Mouse (Mus musculus) stomach, postnatal 0 days (tissue): Measurements from ENCODE around the gene Gm47985. TPM values are rescaled to one million over a fixed set of nuclear protein-coding genes. Genes with fewer than 3 reads are reported as not detected.
"Not testable (repeated sequence)": the region's sequence is repeated elsewhere in the genome, so short reads cannot be mapped to it uniquely, and the experiment has no call there.

ENCODE experiments used
- ATAC-seq: fragments of 200-750 bp; cut with Nextera tagmentation; 2 replicates; pipeline ENCODE4 v1.8.0; 2017; ENCODE audit not compliant: low FRiP score, low TSS enrichment
- DNase-seq: peaks from one replicate; pipeline ENCODE4 v3.0.0-alpha.2; 2016; ENCODE audit warnings: low spot score
- H3K27ac ChIP-seq: fragments of 300-500 bp; sonication (generic); replicated peaks from 2 replicates; pipeline ENCODE4 v1.5.1; 2014; ENCODE audit warnings: mild to moderate bottlenecking, control low read depth
- H3K27me3 ChIP-seq: fragments of 300-500 bp; sonication (generic); 2 replicates; pipeline ENCODE4 v1.6.1; 2014; ENCODE audit warnings: low read length; ENCODE audit not compliant: control insufficient read depth, insufficient read depth
- H3K36me3 ChIP-seq: fragments of 300-500 bp; sonication (generic); 2 replicates; pipeline ENCODE4 v1.6.1; 2014; ENCODE audit warnings: low read length, mixed read lengths; ENCODE audit not compliant: control insufficient read depth, insufficient read depth
- H3K4me1 ChIP-seq: fragments of 300-500 bp; sonication (generic); replicated peaks from 2 replicates; pipeline ENCODE4 v1.6.1; 2014; ENCODE audit warnings: antibody characterized with exemption; ENCODE audit not compliant: control insufficient read depth, insufficient read depth
- H3K4me2 ChIP-seq: fragments of 300-500 bp; sonication (generic); replicated peaks from 2 replicates; pipeline ENCODE4 v1.6.1; 2014; ENCODE audit warnings: low read depth, mild to moderate bottlenecking, control low read depth, moderate library complexity
- H3K4me3 ChIP-seq: fragments of 300-500 bp; sonication (generic); 2 replicates; pipeline ENCODE4 v1.5.1; 2014; ENCODE audit warnings: low read depth, low read length, control low read depth
- H3K9ac ChIP-seq: fragments of 300-500 bp; sonication (generic); 2 replicates; pipeline ENCODE4 v1.6.1; 2014; ENCODE audit warnings: mild to moderate bottlenecking, low read length, control low read depth, mixed read lengths
- H3K9me3 ChIP-seq: fragments of 300-500 bp; sonication (generic); 2 replicates; pipeline ENCODE4 v1.6.1; 2016; ENCODE audit warnings: low read length; ENCODE audit not compliant: control insufficient read depth
- CTCF ChIP-seq: IDR thresholded peaks from 2 replicates; pipeline ENCODE4 v1.5.1; 2016; ENCODE audit warnings: antibody characterized with exemption, low read depth, mild to moderate bottlenecking, moderate library complexity
- EP300 ChIP-seq: optimal IDR thresholded peaks from 2 replicates; pipeline ENCODE3; 2016; ENCODE audit warnings: antibody characterized with exemption
- WGBS: fragments of 180-500 bp; shearing (Covaris S2); extraction: QIAGEN DNeasy Blood & Tissue Kit; methylation state at CpG from one replicate; pipeline ENCODE4 v1.1.7; 2014; 5-methylcytosine and 5-hydroxymethylcytosine counted together
- polyA plus RNA-seq: library from polyadenylated mRNA; unstranded; fragments of >200 nt; fragmentation: Nextera tagmentation; extraction: Ambion mirVana; gene quantifications from 2 replicates; pipeline ENCODE4 v1.2.1, GENCODE M21; 2015

Gene Gm47985
- polyA plus RNA-seq, 1 experiment from 2014 or later, result not detected

DNA sequence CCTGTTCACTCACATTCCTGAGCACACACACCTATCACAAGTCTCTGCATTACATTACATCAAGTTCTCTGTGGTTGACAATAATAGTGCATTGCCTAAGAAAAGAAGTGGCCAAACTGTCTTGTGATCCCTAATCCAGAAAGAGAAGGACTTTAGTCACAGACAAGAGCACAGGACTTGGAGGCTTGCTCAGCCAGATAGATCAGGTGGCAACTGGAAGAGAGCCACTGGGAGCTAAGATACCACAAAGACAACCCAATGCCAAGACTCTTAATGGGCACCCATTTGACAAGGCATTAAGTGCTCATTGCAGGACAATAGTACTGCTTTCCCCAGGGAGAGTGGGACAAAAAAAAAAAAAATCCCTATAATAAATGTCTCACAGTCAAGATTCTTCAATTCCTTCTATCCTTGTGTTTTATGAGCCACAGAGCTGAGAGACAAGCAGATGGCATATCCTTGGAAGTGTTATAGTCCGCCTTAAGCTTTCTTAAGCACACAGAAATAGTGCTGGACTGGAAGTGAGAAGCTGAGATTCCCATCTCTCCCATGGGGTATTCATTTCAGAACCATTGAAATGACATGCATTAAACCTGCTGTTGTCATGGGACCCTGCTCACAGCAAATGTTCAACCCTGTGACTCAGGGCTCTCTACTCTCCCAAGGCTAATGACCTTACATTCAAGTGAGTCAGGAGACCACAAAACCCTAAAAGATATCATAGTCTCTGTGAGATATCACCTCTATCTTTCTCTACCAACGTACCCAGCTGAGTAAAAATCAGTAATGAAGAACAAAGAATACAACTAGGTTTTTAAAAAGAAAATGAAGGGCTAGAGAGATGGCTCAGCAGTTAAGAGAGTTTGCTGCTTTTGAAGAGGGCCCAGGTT is 10.5 kb upstream of the Gm47985 start:
- ATAC-seq (no peak), DNase-seq (no peak)
- H3K36me3 ChIP-seq, result no peaks in the 10 kb centered on the region
- TF ChIP-seq EP300 (no peak), CTCF (no peak)
- H3K27ac ChIP-seq, result no peak overlapping the region
- H3K27me3 ChIP-seq, result no peaks in the 10 kb centered on the region
- no peak overlapping the region for H3K4me3 ChIP-seq
- H3K9me3 ChIP-seq, result no peaks in the 10 kb centered on the region
- no peak overlapping the region for H3K9ac ChIP-seq
- WGBS, result 81% methylated on average over 2 of the region's 2 CpGs
- H3K4me2 ChIP-seq, result no peak overlapping the region
- 0 out of 2 replicates have a peak, but pooled peaks cover 3% of the 10 kb centered on the region for H3K4me1 ChIP-seq

DNA sequence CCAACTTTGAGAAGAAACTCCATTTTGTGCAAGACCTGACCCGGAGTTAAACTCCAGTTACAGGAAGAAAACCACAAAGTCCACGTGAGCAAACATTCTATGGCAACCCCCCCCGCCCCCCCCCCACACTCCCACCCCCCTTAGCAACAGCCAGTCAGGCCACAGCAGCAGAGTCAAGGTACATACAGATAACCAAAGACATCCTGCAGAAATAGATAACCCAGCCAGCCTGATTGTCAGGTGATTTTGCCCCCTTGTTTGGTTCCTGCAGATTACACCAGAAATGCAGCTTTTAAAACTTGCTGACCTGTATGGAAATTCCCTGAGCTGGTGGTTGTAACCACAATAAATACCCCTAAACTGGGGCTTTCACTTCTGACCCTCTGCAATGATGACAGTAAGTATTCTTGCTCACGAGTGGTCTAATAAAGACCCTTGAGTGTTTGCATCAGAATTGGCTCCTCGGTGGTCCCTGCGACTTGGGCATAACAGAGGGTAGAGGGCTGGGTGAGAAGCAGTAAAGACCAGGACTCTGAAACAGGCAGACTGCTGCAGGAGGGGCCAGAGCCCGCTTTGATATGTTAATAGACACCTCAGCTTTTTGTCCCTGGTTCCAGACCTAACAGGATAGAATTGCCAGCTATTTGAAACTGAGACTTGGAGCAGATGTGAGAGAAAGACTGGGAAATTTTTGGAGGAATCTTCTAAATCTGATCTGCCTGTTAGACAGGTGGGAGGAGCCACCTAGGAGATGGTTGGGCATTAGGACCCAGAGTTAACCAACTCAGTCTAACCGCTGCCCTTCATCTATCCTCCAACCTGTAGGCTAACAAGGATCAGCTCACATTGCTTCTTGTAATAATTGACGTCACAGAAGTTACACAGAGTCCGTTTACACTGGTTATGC is 5.1 kb upstream of the Gm47985 start:
- Histone ChIP-seq H3K4me2 (peak overlapping the region; percentile 20; the same call in 1 of the 2 replicates), H3K9me3 (no peaks in the 10 kb centered on the region), H3K4me1 (no peaks in the 10 kb centered on the region), H3K36me3 (no peaks in the 10 kb centered on the region), H3K9ac (no peak overlapping the region), H3K4me3 (no peak overlapping the region), H3K27me3 (no peaks in the 10 kb centered on the region), H3K27ac (no peak overlapping the region)
- TF ChIP-seq EP300, result no peak
- no peak for TF ChIP-seq CTCF
- WGBS, result 17% methylated on average over 9 of the region's 10 CpGs
- DNase-seq, result peak; percentile 44
- peak; percentile 98 for ATAC-seq

DNA sequence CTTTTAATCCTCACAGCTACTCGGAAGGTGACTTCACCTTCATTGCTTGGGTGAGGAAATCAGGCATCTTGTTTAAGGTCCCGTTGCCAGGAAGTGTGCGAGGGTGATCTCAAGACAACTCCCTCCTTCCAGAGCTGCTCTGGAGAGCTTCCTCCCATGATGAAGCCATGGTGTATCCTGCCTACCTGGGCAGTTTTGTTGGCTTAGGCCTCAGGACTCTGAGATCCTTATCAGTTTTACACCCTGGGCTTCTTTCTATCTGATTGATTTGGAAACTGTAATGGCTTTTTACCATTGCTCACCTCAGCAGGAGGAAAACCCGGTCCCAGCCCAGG is 4.4 kb upstream of the Gm47985 start:
- no peak overlapping the region for H3K4me3 ChIP-seq
- no peak overlapping the region for H3K27ac ChIP-seq
- H3K4me1 ChIP-seq, result no peaks in the 10 kb centered on the region
- no peak for TF ChIP-seq CTCF
- no peak for TF ChIP-seq EP300
- H3K4me2 ChIP-seq, result peak overlapping the region; percentile 20
- 10% methylated on average over 4 of the region's 4 CpGs for WGBS
- H3K36me3 ChIP-seq, result no peaks in the 10 kb centered on the region
- H3K9ac ChIP-seq, result no peak overlapping the region
- ATAC-seq (no peak), DNase-seq (no peak)
- no peaks in the 10 kb centered on the region for H3K27me3 ChIP-seq
- H3K9me3 ChIP-seq, result no peaks in the 10 kb centered on the region

DNA sequence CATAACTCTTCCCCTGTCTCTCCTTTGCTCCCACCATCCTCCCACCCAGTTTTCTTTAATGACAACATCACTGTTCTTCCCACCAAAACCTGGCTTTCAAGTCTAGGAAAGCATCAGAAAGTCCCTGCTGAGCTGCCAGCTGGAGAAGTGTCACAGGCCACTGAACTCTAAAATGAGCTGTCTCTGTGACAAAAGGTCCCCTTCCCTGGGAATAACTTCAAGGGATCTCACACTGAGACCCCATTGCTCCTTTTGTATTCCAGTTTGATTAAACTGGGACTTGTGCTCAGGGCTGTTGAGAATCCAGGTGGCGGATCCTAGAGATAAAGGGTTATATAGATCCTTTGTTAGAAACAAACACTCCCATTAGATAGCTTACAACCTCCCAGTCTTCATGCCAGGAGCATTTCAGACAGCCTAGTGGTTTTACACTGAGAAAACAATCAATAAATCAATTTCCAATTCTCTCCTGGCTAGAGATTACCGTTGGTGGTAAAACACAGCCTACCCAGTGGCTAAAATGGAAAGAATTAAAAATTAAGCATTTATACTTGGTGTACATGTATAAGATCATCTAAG is 3.7 kb upstream of the Gm47985 start:
- no peaks in the 10 kb centered on the region for H3K9me3 ChIP-seq
- H3K4me2 ChIP-seq, result no peak overlapping the region
- H3K27ac ChIP-seq, result no peak overlapping the region
- no peak overlapping the region for H3K4me3 ChIP-seq
- TF ChIP-seq EP300 (no peak), CTCF (no peak)
- DNase-seq (no peak), ATAC-seq (no peak)
- no peaks in the 10 kb centered on the region for H3K27me3 ChIP-seq
- no peak overlapping the region for H3K9ac ChIP-seq
- no peaks in the 10 kb centered on the region for H3K4me1 ChIP-seq
- 55% methylated on average over 2 of the region's 2 CpGs for WGBS
- H3K36me3 ChIP-seq, result no peaks in the 10 kb centered on the region

DNA sequence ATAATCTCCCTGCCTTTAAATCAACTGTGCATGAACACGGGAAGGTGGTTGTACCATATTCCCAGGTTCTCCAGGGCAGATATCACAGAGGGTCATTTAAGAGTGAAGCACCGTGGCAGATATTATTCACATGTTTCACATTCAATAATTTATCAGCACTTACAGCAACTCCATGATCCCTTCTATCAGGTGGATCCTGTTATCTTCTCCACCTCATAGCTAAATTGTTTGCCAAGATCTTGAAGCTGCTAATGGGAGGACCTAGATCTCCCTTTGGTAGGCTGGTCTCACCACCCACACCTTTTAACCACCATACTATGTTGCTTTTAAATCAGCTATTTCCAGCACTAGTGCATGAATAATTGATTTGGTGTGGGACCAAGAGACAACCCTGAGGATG is 2.2 kb upstream of the Gm47985 start:
- H3K27me3 ChIP-seq, result no peaks in the 10 kb centered on the region
- no peak overlapping the region for H3K27ac ChIP-seq
- no peak for ATAC-seq
- no peaks in the 10 kb centered on the region for H3K36me3 ChIP-seq
- H3K4me3 ChIP-seq, result no peak overlapping the region
- no peak for DNase-seq
- no peak overlapping the region for H3K4me2 ChIP-seq
- TF ChIP-seq EP300 (no peak), CTCF (no peak)
- no peak overlapping the region for H3K9ac ChIP-seq
- no peaks in the 10 kb centered on the region for H3K9me3 ChIP-seq
- 76% methylated on average over 2 of the region's 2 CpGs for WGBS
- no peaks in the 10 kb centered on the region for H3K4me1 ChIP-seq

DNA sequence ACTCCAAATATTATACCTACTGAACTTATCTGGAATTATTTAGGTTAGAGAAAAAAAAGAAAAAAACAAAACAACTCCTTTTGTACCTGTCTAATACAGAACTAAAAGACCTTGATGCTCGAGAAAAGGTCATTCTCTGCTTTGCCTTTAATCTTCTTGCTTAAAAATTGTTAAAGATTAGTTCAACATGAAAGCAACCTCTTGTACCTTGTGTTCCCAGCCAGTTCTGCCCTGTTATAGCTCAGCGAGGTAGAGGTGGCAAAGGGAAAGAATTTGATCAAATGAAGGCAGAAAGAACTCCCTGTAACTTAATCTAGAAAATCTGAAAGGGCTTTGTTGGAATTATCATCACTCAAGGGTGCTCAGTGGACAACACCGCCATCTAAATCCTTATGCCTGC is 3.8 kb downstream of the Gm47985 start:
- not testable (repeated sequence) for H3K4me1 ChIP-seq, ATAC-seq, H3K9me3 ChIP-seq, H3K4me2 ChIP-seq, H3K27me3 ChIP-seq, DNase-seq, H3K4me3 ChIP-seq, H3K27ac ChIP-seq, H3K36me3 ChIP-seq, H3K9ac ChIP-seq
- 59% methylated on average over 3 of the region's 3 CpGs for WGBS

DNA sequence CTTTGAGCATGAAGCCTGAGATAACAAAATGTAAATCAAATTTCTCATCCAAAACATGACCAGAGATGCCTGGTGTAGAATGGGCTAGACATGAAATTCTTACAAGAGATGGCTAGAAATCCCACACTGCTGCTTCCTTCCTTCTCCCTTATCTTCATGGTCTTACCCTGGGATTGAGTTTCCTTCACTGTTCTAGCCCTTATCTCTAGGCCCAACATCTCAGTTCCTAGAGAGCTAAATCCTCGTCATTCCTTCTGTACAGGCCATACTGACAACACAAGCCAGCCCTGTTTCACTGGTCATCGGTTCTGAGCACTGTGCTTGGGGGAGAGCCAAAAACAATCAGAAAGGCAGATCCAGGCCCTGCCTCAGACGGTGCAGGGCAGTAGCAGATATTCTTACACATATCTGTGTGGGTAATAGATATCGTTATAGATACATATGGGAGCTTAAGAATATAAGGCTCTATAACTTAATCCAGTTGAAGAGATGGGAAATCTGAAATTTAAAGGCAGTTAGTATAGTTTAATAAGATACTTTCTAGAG is 4.6 kb downstream of the Gm47985 start:
- not testable (repeated sequence) for H3K4me2 ChIP-seq, H3K27me3 ChIP-seq, H3K9me3 ChIP-seq, H3K36me3 ChIP-seq, H3K27ac ChIP-seq, H3K4me3 ChIP-seq, DNase-seq, H3K9ac ChIP-seq, ATAC-seq, H3K4me1 ChIP-seq
- 79% methylated on average over 4 of the region's 4 CpGs for WGBS
